Mouse (Mus musculus) midbrain, embryonic 10.5 days (tissue): ENCODE data around the gene Fto. TPM values are rescaled to one million over a fixed set of nuclear protein-coding genes. Genes with fewer than 3 reads are reported as not detected.

Source experiments
- DNase-seq: peaks from one replicate; pipeline ENCODE4 v3.0.0-alpha.2; 2017; ENCODE audit warnings: low spot score
- H3K27ac ChIP-seq: fragments of 300-500 bp; sonication (generic); replicated peaks from 2 replicates; pipeline ENCODE4 v1.5.1; 2016; ENCODE audit warnings: mild to moderate bottlenecking
- H3K27me3 ChIP-seq: fragments of 300-500 bp; sonication (generic); 2 replicates; pipeline ENCODE4 v1.6.1; 2016; ENCODE audit warnings: low read depth, mild to moderate bottlenecking; ENCODE audit not compliant: poor library complexity, severe bottlenecking
- H3K36me3 ChIP-seq: fragments of 300-500 bp; sonication (generic); 2 replicates; pipeline ENCODE4 v1.6.1; 2016; ENCODE audit warnings: mild to moderate bottlenecking, moderate library complexity
- H3K4me1 ChIP-seq: fragments of 300-500 bp; sonication (generic); 2 replicates; pipeline ENCODE4 v1.6.1; 2016
- H3K4me3 ChIP-seq: fragments of 300-500 bp; sonication (generic); 2 replicates; pipeline ENCODE4 v1.5.1; 2016; ENCODE audit warnings: mild to moderate bottlenecking, moderate library complexity
- H3K9me3 ChIP-seq: fragments of 300-500 bp; sonication (generic); replicated peaks from 2 replicates; pipeline ENCODE4 v1.6.1; 2016; ENCODE audit warnings: mild to moderate bottlenecking
- WGBS: fragments of 180-500 bp; shearing (Covaris S2); methylation state at CpG from one replicate; pipeline ENCODE4 v1.1.7; 2016; 5-methylcytosine and 5-hydroxymethylcytosine counted together
- polyA plus RNA-seq: library from polyadenylated mRNA; unstranded; fragments of >200 nt; fragmentation: Nextera tagmentation; extraction: Ambion mirVana; gene quantifications from 2 replicates; pipeline ENCODE4 v1.2.1, GENCODE M21; 2016

Fto gene
- polyA plus RNA-seq, 1 experiment from 2014 or later: 91.3 TPM

DNA sequence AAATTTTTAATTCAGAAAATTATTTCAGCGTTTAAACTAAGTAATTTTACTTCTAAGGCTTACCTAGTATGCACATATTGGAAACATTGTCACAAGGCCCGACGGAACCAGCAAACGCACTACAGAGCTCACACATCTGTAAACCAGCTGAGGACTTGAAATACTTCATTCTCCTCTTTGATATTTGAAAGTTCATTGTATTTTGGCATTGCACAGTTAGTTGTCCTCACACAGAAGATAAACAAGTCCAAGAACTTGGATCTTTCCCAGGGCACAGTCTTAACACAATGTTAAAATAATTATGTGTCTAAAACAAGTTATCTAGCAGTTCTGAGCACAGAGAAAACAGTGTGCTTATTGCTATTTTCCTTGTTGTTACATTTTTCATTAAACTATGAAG is 22.7 kb upstream of the Fto start:
- Histone ChIP-seq H3K4me3 (no peak overlapping the region), H3K4me1 (no peaks in the 10 kb centered on the region), H3K27ac (no peak overlapping the region), H3K36me3 (0 out of 2 replicates have a peak, but pooled peaks cover 5% of the 10 kb centered on the region), H3K9me3 (no peaks in the 10 kb centered on the region), H3K27me3 (no peaks in the 10 kb centered on the region)
- WGBS: 94% methylated on average over 4 of the region's 4 CpGs
- no peak for DNase-seq

DNA sequence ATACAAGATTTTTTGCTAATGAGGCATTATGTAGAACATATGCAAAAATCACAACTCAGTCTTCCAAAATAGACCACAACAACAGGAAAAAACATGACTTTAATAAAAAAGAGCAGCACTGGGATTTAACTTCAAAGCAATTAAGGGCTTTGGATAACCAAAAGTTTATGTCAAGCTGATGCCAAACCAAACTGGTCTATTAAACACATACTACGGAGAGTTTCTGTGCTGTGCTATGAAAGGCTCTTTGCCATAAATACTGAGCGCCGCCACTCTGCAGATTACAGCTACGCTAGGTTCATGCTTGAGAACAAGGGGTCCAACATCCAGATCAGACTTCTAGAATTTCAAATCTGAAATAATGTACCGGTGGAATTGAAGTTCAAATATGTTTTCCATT is 17.5 kb upstream of the Fto start:
- Histone ChIP-seq H3K27ac (no peak overlapping the region), H3K27me3 (no peaks in the 10 kb centered on the region), H3K4me1 (no peaks in the 10 kb centered on the region), H3K36me3 (peaks cover 18% of the 10 kb centered on the region), H3K9me3 (no peaks in the 10 kb centered on the region), H3K4me3 (no peak overlapping the region)
- no peak for DNase-seq
- 95% methylated on average over 5 of the region's 5 CpGs for WGBS

DNA sequence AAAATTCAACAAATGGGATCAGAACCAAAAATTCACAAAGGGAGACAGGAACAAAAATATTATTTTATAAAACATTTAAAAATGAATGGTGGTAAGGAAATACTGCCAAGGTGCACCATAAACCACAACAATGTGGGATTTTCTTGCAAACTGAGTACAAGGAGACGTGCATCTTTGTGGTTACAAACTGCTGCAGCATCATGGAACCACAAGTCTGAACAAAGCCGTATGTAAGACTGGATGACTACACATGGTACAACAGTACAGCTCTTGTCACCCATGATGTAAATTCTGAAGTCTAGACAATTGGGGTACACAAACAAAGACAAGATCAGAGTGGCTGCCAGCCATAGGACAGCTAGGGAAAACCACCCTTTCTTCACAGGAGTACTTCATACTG is 14.7 kb upstream of the Fto start:
- 94% methylated on average over 2 of the region's 2 CpGs for WGBS
- Histone ChIP-seq H3K4me3 (no peak overlapping the region), H3K27me3 (no peaks in the 10 kb centered on the region), H3K4me1 (no peaks in the 10 kb centered on the region), H3K9me3 (no peaks in the 10 kb centered on the region), H3K27ac (no peak overlapping the region), H3K36me3 (peaks cover 34% of the 10 kb centered on the region)
- no peak for DNase-seq

DNA sequence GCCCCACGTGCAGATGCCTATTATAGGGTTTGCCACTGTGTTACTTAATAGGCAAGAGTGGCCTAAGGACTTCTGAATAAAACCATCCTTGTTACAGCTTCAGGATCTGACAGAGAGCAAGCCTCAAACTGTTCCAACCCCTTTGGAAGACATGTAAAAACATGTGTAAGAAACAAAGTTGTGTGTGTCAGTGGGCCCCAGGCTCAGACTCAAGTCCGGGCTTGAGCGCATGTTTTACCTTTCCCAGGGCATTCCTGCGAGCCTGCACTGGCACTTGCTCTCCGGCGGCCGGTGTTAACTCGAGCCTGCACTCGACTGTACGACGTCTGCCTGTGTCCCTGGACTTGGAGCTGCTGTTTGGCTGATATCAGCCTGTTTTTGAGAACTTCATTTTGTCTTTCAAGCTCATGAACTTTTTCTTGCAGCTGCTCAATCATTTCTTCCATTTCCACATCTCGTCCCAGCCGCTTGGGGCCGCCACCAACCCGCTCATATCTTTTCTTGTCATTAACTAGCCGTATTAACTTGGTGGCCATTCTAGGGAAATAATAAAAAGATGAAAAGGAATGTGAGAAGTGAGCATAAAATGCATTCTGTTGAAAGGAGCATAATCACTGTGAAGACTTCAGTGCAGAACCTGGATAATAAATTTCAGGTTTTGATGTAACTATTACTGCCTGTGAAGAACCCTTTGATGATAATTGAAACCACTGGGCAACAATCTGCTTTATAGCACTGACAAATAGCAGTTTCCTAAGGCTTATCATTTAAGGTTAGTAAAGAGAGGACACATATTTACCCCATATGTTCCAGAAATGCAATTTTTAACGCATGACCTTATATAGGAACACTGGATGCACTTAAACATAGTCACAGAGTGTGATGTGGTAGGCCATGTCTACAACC is 8.6 kb upstream of the Fto start:
- no peak overlapping the region for H3K4me3 ChIP-seq
- no peaks in the 10 kb centered on the region for H3K4me1 ChIP-seq
- WGBS: 90% methylated on average over 17 of the region's 17 CpGs
- H3K27ac ChIP-seq: no peak overlapping the region
- H3K27me3 ChIP-seq: no peaks in the 10 kb centered on the region
- peaks cover 32% of the 10 kb centered on the region for H3K36me3 ChIP-seq
- no peaks in the 10 kb centered on the region for H3K9me3 ChIP-seq
- DNase-seq: no peak

DNA sequence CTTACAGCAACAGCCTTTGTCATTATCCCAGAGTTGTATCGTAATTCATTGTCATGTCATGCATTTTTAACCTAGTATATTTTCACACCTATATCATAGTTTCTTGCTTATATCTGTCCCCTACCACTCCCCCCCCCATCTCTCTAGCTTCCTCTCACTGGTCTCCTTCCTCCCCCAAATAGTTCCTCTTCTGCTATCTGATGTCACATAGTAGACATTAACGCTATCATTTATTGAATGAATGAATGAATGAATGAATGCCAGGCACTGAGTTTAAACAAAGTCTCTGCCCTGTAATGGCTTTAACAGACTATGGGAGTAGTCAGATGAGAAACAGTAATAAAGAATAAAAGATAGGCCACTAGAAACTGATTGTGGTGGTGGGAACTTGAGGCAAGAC is 983 bp upstream of the Fto start:
- H3K27ac ChIP-seq: peak overlapping the region; percentile 92; the same call in 1 of the 2 replicates
- 84% methylated on average over 2 of the region's 2 CpGs for WGBS
- peak overlapping the region; percentile 70 for H3K4me3 ChIP-seq
- DNase-seq: no peak
- peaks cover 10% of the 10 kb centered on the region for H3K36me3 ChIP-seq
- no peaks in the 10 kb centered on the region for H3K9me3 ChIP-seq
- peaks cover 28% of the 10 kb centered on the region for H3K4me1 ChIP-seq
- H3K27me3 ChIP-seq: no peaks in the 10 kb centered on the region

DNA sequence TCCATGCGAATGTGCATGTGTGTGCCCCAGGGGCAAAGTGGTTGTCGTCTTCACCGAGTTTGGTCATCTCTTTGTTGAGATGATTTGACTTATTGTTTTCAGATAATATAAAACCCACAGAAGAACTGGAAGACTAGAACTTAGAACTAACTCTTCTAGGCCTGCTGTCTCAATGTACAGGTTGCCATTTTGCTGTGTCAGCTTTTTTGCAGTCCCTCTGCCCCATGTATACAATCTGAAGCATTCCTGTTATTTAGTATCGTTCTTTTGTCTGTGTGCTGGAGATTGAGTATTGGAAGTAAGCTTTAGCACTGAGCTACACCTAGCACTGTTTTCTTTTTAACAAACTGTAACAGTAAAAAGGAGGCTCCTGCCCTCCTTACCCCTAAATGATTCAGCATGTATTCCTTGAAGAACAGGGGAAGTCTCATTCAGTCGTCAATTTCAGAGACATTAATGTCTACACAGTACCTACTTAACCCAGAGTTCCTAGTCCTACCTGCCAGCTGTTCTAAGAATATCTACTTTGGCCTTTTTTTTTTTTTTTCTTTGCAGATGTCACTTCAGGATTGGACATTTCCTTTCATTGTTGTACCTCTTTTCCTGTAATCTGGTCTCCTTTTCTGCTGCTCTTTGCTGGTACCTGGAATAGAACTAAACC is 4.4 kb downstream of the Fto start:
- WGBS: 93% methylated on average over 5 of the region's 5 CpGs
- no peaks in the 10 kb centered on the region for H3K27me3 ChIP-seq
- no peaks in the 10 kb centered on the region for H3K9me3 ChIP-seq
- peaks cover 14% of the 10 kb centered on the region for H3K36me3 ChIP-seq
- no peak overlapping the region for H3K4me3 ChIP-seq
- peaks cover 28% of the 10 kb centered on the region for H3K4me1 ChIP-seq
- no peak for DNase-seq
- H3K27ac ChIP-seq: no peak overlapping the region

DNA sequence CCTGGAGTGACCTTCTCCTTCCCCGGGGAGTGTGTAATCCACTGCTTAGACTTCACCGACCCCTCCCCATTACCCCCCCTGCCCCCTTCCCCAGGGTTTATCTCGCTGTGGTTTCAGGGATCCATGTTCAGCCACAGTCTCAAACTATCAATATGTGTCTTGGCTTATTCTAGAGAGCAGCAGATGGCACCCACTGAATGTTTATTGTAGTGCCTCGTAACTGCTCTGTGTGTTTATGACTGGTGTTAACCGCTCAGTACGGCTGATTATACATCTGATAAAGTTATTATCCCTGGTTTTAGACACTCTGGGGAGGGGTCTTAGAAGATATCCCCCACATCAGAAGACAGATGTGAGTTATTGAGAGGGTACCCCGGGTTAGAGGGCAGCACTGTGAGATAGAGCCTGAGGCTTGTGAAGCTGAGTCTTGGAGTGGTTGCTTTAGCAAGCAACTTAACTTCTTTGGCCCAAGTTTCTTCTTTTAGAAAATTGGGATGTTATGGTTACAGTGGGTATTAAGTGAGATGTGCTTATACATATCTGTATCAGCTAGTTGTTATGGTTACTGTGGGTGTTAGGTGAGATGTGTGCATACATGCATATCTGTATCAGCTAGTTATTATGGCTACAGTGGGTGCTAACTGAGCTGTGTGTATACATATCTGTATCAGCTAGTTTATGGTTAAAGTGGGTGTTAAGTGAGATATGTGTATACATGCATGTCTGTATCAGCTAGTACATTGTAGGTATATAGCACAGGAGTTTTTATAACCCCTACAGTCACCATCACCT is 5.8 kb downstream of the Fto start:
- H3K4me3 ChIP-seq: no peak overlapping the region
- no peaks in the 10 kb centered on the region for H3K27me3 ChIP-seq
- no peak for DNase-seq
- no peak overlapping the region for H3K27ac ChIP-seq
- peaks cover 14% of the 10 kb centered on the region for H3K36me3 ChIP-seq
- no peaks in the 10 kb centered on the region for H3K9me3 ChIP-seq
- 91% methylated on average over 7 of the region's 7 CpGs for WGBS
- peaks cover 36% of the 10 kb centered on the region for H3K4me1 ChIP-seq

DNA sequence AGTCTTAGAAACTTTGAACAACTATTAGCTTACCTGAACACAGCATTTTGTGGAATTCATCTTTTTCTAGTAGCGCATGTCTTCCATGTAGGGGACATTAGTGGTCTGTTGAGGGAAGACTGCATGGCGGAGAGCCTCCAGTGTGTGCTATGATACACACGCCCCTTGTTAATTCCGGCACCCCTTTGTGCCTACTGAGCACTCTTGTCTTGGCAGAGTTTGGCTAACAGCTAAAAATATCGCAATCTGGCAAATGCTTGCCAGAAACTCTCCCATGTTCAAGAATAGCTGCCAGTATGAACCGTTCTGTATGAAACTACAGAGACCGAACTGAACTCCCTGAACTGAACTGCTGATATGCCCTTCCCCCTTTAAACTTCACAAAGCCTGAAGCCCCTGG is 10.2 kb downstream of the Fto start:
- H3K27ac ChIP-seq: no peak overlapping the region
- peaks cover 45% of the 10 kb centered on the region for H3K4me1 ChIP-seq
- WGBS: 79% methylated on average over 7 of the region's 7 CpGs
- DNase-seq: no peak
- no peaks in the 10 kb centered on the region for H3K27me3 ChIP-seq
- no peaks in the 10 kb centered on the region for H3K9me3 ChIP-seq
- H3K36me3 ChIP-seq: peaks cover 32% of the 10 kb centered on the region
- H3K4me3 ChIP-seq: no peak overlapping the region

DNA sequence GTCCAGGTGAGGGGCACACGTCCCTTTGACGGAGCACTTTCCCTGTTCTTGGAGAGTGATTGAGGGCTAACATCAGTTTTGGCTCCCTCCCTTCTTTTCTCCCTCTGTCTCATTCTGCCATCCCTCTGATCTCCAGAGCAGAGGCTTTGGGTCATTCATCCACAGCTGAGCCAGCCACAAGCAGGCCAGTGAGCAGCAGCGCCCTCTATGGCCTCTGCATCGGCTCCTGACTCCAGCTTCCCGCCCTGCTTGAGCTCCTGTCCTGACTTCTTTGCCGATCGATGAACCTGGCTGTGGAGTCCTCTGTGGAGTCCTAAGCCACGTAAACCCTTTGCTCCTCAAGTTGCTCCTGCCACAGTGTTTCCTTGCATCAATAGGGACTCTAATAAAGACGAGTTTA is 10.9 kb downstream of the Fto start:
- Histone ChIP-seq H3K4me1 (peaks cover 53% of the 10 kb centered on the region), H3K9me3 (no peaks in the 10 kb centered on the region), H3K36me3 (peaks cover 26% of the 10 kb centered on the region), H3K4me3 (no peak overlapping the region), H3K27ac (0 out of 2 replicates have a peak overlapping the region, but pooled peaks have one; percentile 4), H3K27me3 (no peaks in the 10 kb centered on the region)
- WGBS: 31% methylated on average over 9 of the region's 9 CpGs
- peak; percentile 45 for DNase-seq

DNA sequence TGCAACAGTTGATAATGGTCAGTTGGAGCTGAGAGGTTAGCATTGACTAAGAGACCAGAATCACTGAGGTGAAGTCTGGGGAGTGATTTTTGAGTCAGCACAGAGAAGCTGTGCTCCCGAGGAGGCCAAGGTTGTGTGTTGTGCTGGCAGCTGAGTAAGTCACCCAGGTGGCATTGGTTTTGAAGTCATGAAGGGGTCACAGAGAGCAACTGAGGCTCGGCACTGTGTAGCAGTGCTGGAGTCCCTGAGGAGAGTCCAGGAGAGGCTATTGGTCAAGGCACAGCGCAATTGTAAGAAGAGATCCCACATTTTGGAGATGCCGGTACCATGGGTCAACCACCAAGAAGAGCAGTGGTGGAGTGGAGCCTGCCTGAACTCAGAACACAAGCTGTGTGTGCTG is 11.6 kb downstream of the Fto start:
- no peak overlapping the region for H3K4me3 ChIP-seq
- no peak overlapping the region for H3K27ac ChIP-seq
- H3K27me3 ChIP-seq: no peaks in the 10 kb centered on the region
- peaks cover 24% of the 10 kb centered on the region for H3K36me3 ChIP-seq
- H3K9me3 ChIP-seq: no peaks in the 10 kb centered on the region
- 84% methylated on average over 4 of the region's 4 CpGs for WGBS
- no peak for DNase-seq
- H3K4me1 ChIP-seq: peaks cover 59% of the 10 kb centered on the region

DNA sequence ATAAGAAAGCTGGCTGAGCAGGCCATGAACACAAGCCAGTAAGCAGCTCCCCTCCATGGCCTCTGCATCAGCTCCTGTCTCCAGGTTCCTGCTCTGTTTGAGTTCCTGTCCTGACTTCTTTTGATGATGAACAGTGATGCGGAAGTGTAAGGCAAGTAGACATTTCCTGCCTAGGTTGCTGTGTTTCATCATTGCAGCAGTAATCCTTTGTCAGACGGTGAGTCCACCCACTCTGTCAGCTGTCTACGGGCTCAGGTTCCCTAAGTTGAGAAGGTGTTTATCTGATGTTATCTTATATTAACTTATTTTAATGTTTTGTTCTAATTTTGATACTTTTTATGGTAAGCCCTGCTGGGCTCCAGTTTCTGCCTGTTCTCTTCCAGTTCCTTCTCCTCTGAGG is 12.7 kb downstream of the Fto start:
- no peaks in the 10 kb centered on the region for H3K9me3 ChIP-seq
- H3K27ac ChIP-seq: no peak overlapping the region
- H3K4me3 ChIP-seq: no peak overlapping the region
- no peaks in the 10 kb centered on the region for H3K27me3 ChIP-seq
- DNase-seq: no peak
- peaks cover 70% of the 10 kb centered on the region for H3K4me1 ChIP-seq
- WGBS: 85% methylated on average over 3 of the region's 3 CpGs
- H3K36me3 ChIP-seq: peaks cover 24% of the 10 kb centered on the region

DNA sequence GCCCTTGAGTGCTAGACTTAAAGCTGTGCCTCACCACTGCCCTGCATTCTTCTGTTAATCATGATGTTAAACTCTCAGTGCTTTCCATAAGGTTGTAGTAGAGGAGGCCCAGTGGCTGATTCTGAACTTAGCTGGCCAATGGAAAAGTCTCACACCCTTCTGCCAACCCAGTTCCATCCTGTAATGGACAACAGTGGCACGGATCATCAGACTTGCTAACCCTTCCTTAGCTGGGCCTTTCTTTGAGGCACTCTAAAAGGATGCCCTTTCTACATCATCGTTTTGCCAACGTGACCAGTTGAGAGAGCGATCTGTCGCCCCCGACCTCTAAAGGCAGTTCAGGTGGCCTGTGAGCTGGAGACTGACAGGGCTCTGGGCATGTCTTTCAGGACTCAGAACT is 13.6 kb downstream of the Fto start:
- Histone ChIP-seq H3K27ac (no peak overlapping the region), H3K4me3 (no peak overlapping the region), H3K36me3 (peaks cover 24% of the 10 kb centered on the region), H3K27me3 (no peaks in the 10 kb centered on the region), H3K4me1 (peaks cover 79% of the 10 kb centered on the region), H3K9me3 (no peaks in the 10 kb centered on the region)
- DNase-seq: no peak
- WGBS: 85% methylated on average over 6 of the region's 6 CpGs
